Mouse (Mus musculus) erythroblast, embryonic 14.5 days (primary cell): Measurements from ENCODE around the gene Bub1.

Experiments used
- GATA1 ChIP-seq: IDR thresholded peaks from 2 replicates; pipeline ENCODE4 v1.6.1; 2012; ENCODE audit warnings: low read length, inconsistent platforms, mixed read lengths
- TAL1 ChIP-seq: IDR thresholded peaks from 3 replicates; pipeline ENCODE4 v1.6.1; 2012; ENCODE audit warnings: low read length, inconsistent platforms, mixed read lengths

DNA sequence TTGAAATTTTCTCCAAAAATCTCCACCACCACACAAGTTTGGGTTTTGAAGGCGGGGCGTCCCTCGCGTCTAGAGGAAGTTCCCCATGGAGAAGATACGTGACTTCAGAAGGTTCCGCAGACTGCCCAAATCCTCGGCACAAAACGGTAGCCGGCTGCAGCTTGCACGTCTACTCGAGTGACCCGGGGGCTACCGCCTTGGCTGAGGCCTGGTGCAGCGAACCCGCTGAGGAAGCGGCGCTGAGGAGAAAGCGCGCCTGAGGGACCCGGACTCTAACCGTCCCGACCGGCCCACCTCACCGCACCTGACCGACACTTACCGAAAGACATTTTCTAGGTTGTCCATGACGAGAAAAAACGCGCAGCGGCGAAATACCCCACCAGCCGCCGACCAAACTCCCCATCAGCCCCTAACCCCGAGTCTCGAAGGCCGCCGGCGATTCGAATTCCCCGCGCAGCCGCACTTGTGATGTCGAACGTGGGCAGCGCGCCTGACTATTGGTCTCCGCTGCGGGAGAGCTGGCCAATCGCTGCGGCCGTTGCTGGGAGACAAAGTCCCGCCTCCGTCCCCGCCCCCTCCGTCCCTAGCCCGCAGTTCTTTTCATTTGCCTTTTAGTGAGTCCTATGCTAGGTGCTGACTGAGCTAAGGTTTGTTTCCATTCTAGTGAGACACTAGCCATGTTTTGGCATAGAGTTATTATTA is at the start of gene Bub1:
- TF ChIP-seq TAL1 (no peak), GATA1 (no peak)
